Mouse (Mus musculus) embryo, embryonic 9.5 days (tissue): Measurements from ENCODE around the gene Ccnd2.
A peak's percentile ranks its signal among the peaks of the same experiment; 100 is the strongest.

ENCODE experiments used
- DNase-seq: peaks from one replicate; pipeline ENCODE4 v3.0.0-alpha.2; 2017; ENCODE audit errors: extremely low spot score

Gene Ccnd2

DNA sequence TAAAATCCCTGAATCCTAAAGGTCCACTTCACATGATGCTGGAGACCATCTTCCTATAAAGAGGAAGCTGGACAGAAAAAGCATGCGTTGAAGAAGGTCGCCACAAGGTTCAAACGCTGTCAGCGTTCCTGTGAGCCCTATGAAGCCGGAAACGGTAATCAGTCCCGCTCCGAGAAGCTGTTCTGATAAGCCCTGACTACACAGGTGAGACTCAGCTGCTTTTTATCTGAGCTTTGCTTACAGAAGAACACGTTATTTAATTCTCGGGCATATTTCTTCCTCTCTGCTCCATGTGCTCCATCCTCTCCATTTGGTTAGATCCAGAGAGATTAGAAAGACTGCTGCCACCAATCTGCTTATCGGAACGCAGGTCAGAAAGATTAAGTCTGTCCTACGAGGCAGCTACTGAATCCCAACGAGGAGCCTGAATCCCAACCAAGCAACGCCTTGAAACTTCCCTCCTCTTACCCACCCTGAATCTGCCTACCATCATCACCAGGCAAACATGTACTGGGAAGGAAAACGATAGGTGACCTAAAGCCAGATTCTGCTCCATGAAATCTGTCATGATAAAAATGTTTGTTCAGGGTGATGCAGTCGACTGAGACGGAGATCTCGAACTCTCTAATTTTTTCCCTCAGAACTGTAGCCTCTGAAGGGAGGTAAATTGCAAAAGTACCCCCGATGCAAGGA is 43.5 kb downstream of the Ccnd2 start:
- no peak for DNase-seq

GRCm38 (mm10) chr6:127107413-127107812 is 44.6 kb downstream of the Ccnd2 start:
- DNase-seq: no peak

- no peak for DNase-seq
These were observed 45.3 kb downstream of the Ccnd2 start for GRCm38 (mm10) chr6:127106726-127107125.

DNA sequence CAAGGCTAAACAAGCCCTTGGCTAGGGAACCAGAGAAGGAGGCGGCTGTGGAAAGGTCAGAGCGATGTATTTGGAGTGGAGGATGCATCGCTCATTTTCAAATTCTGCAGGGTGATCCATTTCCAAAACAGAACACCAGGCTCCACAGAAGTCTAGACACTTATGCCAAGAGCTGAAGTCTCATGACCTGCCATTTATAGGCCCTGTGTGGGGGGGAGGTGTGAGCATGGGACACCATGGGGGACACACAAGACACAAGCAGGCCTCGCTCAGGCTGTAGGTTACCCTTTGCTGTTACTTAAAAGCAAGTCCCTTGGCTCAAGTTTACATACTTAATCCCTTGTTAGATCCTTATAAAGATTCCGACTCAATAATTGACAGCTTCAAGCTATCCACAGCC is 45.8 kb downstream of the Ccnd2 start:
- DNase-seq: no peak

DNA sequence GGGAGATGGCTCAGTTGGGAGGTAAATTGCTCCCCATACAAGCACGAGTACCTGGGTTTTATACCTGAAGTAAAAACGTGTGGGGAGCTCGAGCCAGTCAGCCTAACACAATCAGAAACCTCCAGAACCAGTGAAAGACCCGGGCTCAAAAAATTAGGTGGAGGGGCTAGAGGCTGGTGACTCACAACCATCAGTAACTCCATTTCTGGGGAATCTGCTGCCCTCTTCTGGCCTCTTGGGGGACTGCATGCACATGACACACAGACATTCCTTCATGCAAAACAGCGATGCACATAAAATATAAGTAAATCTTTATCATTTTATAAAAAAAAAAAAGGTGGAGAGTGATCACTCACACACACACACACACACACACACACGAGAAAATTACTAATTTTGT is 46.9 kb downstream of the Ccnd2 start:
- peak; percentile 47 for DNase-seq

DNA sequence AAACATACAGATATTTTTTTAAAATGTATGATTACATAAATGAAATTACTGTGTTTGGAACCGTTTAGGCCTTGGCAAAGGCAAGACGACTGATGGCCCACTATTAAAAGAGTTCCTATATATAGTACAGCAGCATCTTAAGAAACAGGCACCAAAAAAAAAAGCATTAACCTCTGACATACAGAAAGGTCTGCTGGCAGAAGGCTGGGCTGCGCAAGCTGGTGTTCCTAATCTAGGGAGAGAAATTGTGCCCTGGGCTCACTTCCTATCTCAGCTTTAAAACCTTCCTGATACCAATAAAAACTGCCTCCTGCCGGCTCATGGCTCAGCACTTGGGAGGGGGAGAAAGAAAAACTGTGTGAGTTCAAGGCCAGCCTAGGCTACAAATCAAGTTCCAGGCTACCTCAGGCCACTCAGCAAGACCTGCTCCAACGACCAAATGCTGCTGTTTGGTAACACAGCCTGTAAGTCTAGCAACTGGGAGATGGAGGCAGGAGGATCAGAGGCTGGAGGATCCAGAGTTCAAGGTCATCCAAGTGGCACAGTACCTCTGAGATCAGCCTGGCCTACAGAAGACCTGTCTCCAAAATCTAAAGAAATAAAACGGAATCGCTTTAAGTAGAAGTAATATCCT is 47.5 kb downstream of the Ccnd2 start:
- no peak for DNase-seq

DNA sequence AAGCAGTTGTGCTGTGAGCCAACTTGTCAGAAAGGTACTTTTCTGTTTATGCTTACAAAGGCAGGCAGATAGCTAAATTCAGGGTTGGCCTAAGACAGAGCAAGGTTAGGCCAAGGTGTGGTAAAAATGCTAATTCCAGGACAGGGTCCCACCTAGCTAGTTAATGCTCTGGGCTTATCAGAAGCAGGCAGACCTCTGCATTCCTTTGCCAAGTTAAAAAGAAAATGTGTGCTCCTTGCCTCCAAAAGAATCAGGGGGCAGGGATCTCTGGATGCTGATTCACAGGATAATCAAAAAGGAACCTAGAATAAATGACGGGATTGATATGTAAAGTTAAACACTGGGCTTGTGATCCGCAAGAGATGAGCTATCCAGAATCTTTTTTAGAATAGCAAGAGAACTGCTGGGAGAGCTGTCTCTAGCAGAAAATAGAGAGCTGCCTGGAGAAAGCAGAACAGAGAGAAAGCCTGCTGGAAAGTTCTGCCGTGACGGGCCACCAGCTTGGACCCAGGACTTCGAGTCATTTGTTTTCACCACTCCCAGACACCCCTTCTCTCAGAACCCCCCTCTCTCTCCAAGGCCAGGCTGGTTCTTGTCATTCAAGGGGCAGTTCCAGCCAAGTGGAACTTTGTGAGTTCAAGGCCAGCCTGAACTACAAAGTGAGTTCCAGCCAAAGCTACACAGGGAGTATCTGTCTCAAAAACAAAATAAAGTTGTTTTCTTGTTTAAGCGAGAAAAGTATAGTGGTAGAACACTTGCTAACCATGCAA is 48.3 kb downstream of the Ccnd2 start:
- no peak for DNase-seq

- DNase-seq: no peak
These were observed 57.4 kb downstream of the Ccnd2 start for GRCm38 (mm10) chr6:127094565-127094964.

- DNase-seq: no peak
These were observed 65.3 kb downstream of the Ccnd2 start for GRCm38 (mm10) chr6:127086739-127087138.

DNA sequence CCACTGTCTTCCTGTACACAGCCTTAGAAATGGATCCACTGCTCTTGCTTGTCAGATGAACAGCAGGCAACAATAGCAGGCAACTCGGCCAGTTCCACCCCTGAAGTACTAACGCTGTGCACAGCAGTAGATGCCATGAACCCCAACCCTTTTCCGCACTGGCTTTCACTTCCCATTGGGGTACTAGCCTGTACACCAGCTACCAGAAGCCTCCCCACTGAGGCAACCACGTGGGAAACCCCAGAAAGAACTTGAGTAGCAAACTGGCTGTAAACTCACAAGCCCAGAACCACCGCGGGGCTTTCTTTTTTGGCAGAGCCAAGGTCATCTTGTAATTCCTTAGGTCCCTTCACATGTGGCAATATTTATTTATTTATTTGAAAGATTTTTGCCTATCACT is 70.2 kb downstream of the Ccnd2 start:
- DNase-seq: no peak

GRCm38 (mm10) chr6:127079867-127080731 is 71.9 kb downstream of the Ccnd2 start:
- peak; percentile 75 for DNase-seq
